Mouse (Mus musculus): ENCODE results near the gene Zfp385a.

The Zfp385a gene

GRCm38 (mm10) chr15:103339961-103340337 is at the start of gene Zfp385a:
TSS of gene Zfp385a (minus strand) at chr15:103340093.
- in situ Hi-C loops (cut with MboI, MseI): no loop called here

GRCm38 (mm10) chr15:103388556-103389145 is 48.8 kb upstream of the Zfp385a start:
- in situ Hi-C loops (cut with MboI, MseI): no loop called here

DNA sequence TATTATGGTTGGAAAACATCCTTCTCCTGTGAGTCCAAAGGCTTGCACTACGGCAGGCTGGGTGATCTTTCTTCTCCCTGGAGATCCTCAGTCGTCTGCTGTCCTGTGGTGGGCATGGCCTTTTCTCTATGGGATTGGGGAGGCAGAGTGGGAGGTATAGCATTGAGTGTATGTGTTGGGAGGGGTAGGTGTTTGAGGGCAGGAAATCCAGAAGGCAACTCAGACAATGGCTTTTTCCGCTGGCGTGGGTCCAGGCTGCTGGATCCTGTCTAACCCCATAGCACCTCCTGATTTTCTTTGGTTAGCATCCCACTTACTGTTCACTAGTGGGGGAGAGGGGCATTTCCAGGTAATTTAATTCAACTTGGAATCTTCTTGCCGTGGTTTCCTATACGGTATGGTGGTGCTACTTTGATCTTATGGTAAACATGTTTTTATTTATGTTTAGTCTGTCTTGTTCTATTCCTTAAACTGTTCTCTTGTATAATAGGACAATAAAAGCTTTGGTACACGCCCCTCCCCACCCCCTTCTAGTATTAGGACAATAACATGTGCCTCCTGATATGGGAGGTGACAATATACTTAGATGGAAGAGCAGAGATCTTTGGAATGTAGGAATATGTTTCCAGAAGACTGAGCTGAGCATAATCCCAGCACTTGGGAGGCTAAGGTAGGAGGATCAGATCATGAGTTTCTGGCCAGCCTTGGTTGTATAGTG is 44.0 kb upstream of the Zfp385a start:
- in situ Hi-C loops (cut with MboI, MseI): no loop called here

DNA sequence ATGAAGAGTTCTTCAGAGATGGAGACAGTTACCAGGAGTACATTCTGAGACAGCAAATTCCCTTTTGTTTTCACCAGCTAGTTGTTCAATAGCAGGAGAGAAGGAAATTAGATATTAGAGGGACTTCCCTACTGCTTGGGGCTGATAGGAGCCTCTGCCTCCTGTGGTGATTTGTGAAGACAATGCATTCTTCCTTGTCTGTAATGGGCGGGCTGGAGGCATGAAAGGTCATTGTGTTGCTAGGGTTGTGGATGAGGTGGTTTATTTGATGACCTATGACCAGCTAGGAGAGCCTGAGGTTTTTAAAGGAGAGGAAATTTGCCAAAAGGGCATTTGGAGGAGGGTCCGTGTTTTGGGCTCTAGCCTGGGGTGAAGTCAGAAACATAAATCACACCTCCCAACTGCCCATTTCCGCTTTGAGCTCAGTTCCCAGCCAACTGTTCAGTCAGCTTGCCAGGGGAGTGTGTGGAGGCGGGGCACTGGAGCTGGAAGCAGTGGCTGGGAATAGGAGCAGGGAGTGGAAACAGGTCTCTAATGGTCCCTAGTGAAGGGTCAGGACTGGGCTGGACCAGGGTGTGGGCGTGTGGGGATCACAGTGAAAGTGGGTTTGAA is 43.0 kb upstream of the Zfp385a start:
- in situ Hi-C loops (cut with MboI, MseI): no loop called here

- in situ Hi-C loops (cut with MboI, MseI): no loop called here
These were observed 42.2 kb upstream of the Zfp385a start for GRCm38 (mm10) chr15:103382075-103382474.

GRCm38 (mm10) chr15:103378665-103379356 is 38.9 kb upstream of the Zfp385a start:
- in situ Hi-C loops (cut with MboI, MseI): loop anchor here (10.0 kb wide), 1 partner anchor 46 kb away; no protein-coding TSS in a partner anchor

DNA sequence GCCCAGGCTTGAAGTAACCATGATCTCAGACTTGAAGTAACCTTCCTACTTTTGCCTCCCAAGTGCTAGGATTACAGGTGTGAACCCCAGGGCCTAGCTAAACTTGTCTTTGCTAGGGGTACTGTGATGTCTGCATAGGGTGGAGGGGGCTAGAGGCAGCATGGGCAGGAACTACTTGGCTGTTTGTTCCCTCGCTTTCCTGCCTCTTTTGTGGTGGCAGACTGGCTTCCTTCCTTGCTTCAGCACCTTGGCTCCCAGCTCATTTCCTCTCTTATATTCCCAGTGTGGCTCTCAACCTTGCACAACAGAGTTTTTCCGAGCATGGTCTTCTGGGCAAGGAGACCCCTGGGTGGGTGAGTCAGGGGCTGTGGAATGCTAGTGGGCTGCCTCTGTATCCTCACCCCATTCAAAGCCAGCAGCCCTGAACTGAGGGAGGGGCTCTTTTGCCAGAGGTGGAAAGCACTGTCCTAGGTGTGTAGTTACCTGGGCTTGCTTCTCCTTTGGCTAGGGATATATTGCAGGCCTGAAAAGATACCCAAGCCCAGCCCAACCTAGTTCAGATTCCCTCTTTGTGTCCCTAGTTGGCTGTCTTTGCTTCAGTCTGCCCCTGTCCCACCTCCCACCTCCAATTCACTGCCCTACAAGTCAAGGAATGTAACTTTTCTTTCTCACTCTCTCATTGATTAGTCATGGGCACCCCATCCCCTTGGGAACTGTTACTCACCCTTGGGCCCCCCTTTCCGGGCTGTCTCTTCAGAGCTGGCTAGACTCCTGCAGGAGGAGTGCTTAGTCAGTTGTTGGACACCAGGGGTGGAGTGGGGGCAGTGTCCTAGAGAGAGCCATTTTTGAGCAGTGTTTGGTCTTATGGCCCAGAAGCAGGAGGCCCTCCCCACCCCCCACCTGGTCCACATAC is 38.1 kb upstream of the Zfp385a start:
- in situ Hi-C loops (cut with MboI, MseI): loop anchor here (10.0 kb wide), 1 partner anchor 47 kb away; no protein-coding TSS in a partner anchor

- in situ Hi-C loops (cut with MboI, MseI): loop anchor here (10.0 kb wide), 1 partner anchor 48 kb away; no protein-coding TSS in a partner anchor
These were observed 37.0 kb upstream of the Zfp385a start for GRCm38 (mm10) chr15:103376837-103377269.

- in situ Hi-C loops (cut with MboI, MseI): loop anchor here (10.0 kb wide), 1 partner anchor 50 kb away; no protein-coding TSS in a partner anchor
These were observed 35.4 kb upstream of the Zfp385a start for GRCm38 (mm10) chr15:103375112-103375800.

GRCm38 (mm10) chr15:103372461-103372860 is 32.6 kb upstream of the Zfp385a start:
- in situ Hi-C loops (cut with MboI, MseI): loop anchor here (10.0 kb wide), 1 partner anchor 52 kb away; no protein-coding TSS in a partner anchor

DNA sequence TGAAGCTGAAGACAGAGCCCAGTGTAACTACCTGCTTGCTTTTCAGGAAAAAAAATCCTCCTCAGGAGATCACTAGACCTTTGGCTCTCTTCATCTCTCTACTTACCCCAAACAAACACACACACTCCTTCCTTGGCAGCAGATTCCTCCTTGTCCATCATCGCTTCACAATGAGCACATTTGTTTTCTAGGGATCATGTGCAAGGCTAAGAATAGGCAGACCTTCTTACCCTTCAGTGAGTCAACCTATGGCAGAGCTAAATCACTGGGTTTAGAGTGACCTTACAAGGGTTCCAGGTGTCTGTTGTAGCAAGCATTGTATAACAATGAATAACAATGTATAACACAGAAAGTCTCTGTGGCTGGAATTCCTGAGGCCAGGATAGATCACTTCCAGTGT is 31.8 kb upstream of the Zfp385a start:
- in situ Hi-C loops (cut with MboI, MseI): loop anchor here (10.0 kb wide), 1 partner anchor 53 kb away; no protein-coding TSS in a partner anchor

DNA sequence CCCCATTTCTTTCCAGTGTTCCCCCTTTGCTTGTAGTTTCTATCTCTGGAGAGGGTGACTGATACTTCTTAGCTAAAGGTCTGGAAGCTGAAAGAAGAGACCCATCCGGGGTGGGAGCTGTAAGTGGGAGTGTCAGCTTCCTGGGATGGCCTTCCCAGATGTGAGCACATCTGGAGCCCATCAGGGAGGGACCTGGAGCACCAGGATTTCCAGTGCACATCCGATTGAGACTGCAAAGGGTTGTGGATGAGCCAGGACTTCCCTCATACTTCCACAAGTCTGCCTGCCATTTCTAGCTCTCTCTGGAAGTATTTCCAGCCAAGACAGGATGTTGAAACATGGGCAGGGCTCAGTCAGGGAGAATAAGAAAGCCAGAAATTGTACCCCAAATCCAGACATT is 31.3 kb upstream of the Zfp385a start:
- in situ Hi-C loops (cut with MboI, MseI): loop anchor here (10.0 kb wide), 1 partner anchor 54 kb away; no protein-coding TSS in a partner anchor

GRCm38 (mm10) chr15:103370462-103370861 is 30.6 kb upstream of the Zfp385a start:
- in situ Hi-C loops (cut with MboI, MseI): loop anchor here (10.0 kb wide), 1 partner anchor 54 kb away; no protein-coding TSS in a partner anchor

- in situ Hi-C loops (cut with MboI, MseI): loop anchor here (10.0 kb wide), 1 partner anchor 86 kb away; the partner anchor contains the start of gene Nckap1l
These were observed 29.2 kb upstream of the Zfp385a start for GRCm38 (mm10) chr15:103369123-103369522.

GRCm38 (mm10) chr15:103368179-103368940 is 28.5 kb upstream of the Zfp385a start:
- in situ Hi-C loops (cut with MboI, MseI): loop anchor here (10.0 kb wide), 1 partner anchor 86 kb away; the partner anchor contains the start of gene Nckap1l

- in situ Hi-C loops (cut with MboI, MseI): loop anchor here (10.0 kb wide), 1 partner anchor 88 kb away; the partner anchor contains the start of gene Nckap1l
These were observed 26.7 kb upstream of the Zfp385a start, which contains the start of gene Itga5 for GRCm38 (mm10) chr15:103366376-103367149. TSS of gene Itga5 (minus strand) at chr15:103366763.

GRCm38 (mm10) chr15:103365471-103366375 is 25.8 kb upstream of the Zfp385a start:
- in situ Hi-C loops (cut with MboI, MseI): loop anchor here (10.0 kb wide), 1 partner anchor 89 kb away; the partner anchor contains the start of gene Nckap1l
